ENCODE assay signal across 18 mouse cellular contexts in the genomic region with DNA sequence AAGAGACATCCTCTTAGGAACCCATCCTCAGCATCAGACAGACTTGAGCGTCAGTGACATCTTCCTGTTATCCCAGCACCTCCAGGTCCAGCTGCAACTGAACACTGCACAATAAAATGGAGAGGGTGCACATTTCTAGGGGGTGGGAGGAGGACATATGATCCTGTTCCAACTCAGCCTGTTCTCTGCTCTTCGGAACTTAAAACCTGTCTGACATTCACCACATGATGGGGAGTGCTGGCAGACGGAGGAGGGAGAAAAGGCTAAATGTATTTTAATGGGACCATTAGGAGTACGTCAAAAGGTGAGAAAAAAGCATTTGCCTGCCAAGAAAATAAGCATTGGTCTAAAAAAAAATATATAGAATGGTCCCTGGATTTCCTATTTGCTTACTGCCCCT.
"Had no signal": no experiment of that assay in that cellular context is flagged by ENCODE, and none has a peak within 500 bp of the region (broad histone marks: within the 10 kb centered on the region; RNA-seq: fewer than 3 reads in every experiment).

No protein-coding gene starts in this region.

- H3K4me1 ChIP-seq: neural tube, embryonic 13.5 days; neural tube, embryonic 15.5 days had no signal

- H3K4me2 ChIP-seq: lung, embryonic 14.5 days; midbrain, embryonic 12.5 days; neural tube, embryonic 13.5 days; neural tube, embryonic 15.5 days had no signal

- H3K9me3 ChIP-seq: midbrain, embryonic 10.5 days; midbrain, embryonic 12.5 days; neural tube, embryonic 13.5 days; neural tube, embryonic 15.5 days had no signal

- ATAC-seq: midbrain, embryonic 16.5 days had no signal

- H3K4me3 ChIP-seq: midbrain, embryonic 10.5 days; midbrain, embryonic 12.5 days; myocyte; neural tube, embryonic 13.5 days; neural tube, embryonic 15.5 days had no signal

- H3K27ac ChIP-seq: midbrain, embryonic 10.5 days; midbrain, embryonic 12.5 days; neural tube, embryonic 13.5 days; neural tube, embryonic 15.5 days had no signal

- DNase-seq: lung, embryonic 14.5 days; lung, postnatal 10 days; lung, postnatal 4 days; midbrain, embryonic 14.5 days; retina, postnatal 1 day; right cerebral cortex, adult 18-20 months; right cerebral cortex, postnatal 25 days; right cerebral cortex, postnatal 4 days; spleen, adult 18-20 months; thymus, adult 18-20 months; thymus, postnatal 14 days; thymus, postnatal 36 days had no signal

- H3K9ac ChIP-seq: lung, embryonic 14.5 days; midbrain, embryonic 12.5 days; neural tube, embryonic 13.5 days; neural tube, embryonic 15.5 days had no signal

- H3K36me3 ChIP-seq: midbrain, embryonic 10.5 days; midbrain, embryonic 12.5 days; neural tube, embryonic 13.5 days; neural tube, embryonic 15.5 days had no signal
